Mouse (Mus musculus) layer of hippocampus, postnatal 36 days (tissue): Measurements from ENCODE around the gene Hist1h2bb. TPM values are rescaled to one million over a fixed set of nuclear protein-coding genes. Genes with fewer than 3 reads are reported as not detected.

ENCODE experiments used
- DNase-seq, 2 experiments: peaks; one replicate each; pipeline ENCODE4 v3.0.0; 2022
- total RNA-seq, 2 experiments: library from RNA; stranded (reverse); gene quantifications; 2 replicates each; pipeline ENCODE4 v1.2.3; 2021

Hist1h2bb gene
- total RNA-seq, 2 experiments from 2014 or later: 23.0 to 24.2 TPM

DNA sequence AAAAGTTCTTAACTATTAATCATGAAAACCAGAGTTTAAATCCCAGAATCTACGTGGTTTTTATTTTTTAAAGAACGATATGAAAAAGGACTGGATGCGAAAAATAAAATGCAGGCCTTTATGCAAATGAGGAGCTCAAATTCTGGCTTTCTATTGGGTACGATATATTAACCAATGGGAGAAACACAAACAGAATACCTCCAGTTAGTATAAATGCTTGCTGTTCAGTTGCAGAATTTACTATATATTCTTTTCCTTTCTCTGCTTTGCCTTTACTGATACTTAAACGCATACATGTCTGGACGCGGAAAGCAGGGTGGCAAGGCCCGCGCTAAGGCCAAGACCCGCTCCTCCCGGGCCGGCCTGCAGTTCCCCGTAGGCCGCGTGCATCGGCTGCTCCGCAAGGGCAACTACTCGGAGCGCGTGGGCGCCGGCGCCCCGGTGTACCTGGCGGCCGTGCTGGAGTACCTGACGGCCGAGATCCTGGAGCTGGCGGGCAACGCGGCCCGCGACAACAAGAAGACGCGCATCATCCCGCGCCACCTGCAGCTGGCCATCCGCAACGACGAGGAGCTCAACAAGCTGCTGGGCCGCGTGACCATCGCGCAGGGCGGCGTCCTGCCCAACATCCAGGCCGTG is 4.4 kb downstream of the Hist1h2bb start, which contains the start of gene Hist1h2ab:
Gene Hist1h2ab, plus strand, starts transcription at position 288 of the 639 bp plus-strand sequence.
- DNase-seq: peak; percentile 41 to 43

DNA sequence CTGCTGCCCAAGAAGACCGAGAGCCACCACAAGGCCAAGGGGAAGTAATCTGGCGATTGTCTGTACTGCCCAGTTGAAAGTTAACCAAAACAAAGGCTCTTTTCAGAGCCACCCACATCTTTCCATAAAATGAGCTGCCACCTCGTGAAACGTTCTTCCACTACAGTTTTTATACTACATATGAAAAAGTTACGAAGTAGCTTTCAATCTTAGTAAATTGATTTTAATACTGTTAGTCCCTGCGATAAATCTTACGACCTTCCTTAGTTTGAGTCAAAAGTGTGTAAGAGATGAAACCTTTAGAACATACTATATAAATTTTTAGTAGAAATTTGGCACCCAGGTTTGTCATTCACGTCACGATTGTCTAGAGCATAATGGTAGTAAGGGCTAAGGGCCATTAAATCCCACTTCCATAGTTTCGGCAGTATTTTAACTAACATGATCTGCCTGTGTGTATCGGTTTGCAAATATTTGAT is 5.0 kb downstream of the Hist1h2bb start:
- DNase-seq: no peak

DNA sequence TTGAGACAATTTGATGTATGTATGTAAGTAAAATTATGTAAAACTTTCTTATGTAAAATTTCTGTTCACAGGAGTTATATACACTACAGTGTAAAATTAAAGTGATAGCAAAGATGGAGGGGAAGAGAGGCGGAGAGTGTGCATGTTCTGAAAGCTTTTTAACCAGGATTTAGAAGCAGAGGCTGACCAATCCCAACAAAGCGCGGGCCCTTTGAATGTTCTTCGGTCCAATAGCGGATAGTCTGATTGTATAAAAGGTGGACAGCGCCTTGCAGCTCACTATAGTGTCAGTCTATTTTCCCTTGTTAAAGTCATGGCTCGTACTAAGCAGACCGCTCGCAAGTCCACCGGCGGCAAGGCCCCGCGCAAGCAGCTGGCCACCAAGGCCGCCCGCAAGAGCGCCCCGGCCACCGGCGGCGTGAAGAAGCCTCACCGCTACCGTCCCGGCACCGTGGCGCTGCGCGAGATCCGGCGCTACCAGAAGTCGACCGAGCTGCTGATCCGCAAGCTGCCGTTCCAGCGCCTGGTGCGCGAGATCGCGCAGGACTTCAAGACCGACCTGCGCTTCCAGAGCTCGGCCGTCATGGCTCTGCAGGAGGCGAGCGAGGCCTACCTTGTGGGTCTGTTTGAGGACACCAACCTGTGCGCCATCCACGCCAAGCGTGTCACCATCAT is 5.7 kb downstream of the Hist1h2bb start, which contains the start of gene Hist1h3b:
Gene Hist1h3b, plus strand, starts transcription at position 201 of the 675 bp plus-strand sequence.
- DNase-seq: peak; percentile 85 to 86

DNA sequence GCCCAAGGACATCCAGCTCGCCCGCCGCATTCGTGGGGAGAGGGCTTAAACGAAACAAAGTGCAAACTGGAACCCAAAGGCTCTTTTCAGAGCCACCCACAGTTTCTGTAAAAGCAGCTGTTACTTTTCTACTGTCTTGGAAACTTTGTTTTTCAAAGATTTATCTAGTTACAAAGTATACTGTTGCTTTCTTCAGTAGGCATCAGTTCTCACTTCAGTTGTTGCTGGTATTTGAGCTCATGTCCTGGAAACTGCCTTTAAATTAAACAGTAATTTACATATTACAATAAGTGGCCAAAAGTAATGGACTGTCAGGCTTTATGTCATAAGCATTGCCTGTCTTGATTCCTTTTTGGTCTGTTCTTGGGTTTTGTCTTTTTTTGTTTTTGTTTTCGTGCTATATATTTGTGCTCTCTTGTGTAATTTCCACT is 6.2 kb downstream of the Hist1h2bb start:
- DNase-seq: no peak

DNA sequence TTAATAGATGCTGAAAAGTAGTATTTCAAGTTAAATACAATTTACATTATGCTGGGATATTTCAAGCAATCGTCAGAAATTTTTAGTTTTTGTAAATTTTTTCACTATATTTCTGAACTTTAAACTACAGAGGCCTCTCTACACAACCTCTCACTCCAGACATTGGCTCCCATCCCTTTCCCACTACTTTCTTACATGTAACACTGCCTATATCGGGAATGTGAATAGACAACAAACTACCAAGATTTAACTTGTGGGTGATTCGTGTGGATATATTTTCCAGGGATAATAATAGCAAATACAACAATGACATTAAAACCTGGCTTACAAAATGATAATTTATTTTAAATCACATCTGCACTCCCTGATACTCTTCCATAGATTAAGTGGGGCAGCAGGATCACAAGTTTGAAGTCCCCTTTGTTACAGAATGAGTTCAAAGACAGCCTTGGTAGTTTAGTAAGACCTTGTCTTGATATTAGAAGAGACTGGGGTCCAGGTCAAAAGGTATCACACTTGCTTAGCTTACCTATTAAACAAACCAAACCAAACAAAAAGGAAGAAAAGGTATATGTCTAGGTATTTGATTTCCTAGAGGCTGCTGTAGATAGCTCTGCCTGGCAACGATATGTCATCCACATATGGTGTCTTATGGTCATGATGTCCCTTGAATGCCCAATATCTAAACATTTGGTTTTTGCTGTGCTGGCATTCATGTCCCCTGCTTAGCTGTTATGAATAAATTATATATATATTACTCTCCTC is 7.0 kb downstream of the Hist1h2bb start:
- no peak for DNase-seq

DNA sequence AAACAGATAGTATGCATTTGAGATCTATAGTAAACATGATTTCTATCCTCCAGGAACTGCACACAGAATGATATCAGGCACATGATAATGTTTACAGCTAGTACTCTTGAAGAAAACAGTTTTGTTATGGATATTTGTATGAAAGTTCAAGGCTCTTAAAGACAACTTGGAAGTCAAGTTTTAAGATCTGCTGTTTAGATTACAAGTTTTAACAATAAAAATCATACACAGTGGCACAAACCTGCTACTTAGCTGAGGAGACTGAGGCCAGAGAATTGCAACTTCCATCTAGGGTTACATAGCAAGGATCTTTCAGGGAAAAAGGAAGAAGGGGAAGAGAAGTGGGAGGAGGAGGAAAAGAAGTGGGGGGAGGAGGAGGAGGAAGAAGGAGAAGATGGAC is 8.5 kb downstream of the Hist1h2bb start:
- no peak for DNase-seq

DNA sequence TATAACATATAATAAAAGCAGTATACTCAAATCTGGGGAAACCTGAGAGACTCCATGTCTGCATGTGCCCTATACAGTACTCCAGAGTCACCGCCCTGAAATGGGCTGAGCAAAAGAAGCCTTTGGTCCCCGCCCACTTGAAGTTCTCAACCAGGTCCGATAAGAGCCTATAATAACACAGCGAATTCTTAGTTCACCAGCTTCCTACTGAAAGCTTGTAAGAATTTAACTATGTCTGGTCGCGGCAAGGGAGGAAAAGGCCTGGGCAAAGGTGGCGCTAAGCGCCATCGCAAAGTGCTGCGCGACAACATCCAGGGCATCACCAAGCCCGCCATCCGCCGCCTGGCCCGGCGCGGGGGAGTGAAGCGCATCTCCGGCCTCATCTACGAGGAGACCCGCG is 10.3 kb downstream of the Hist1h2bb start, which contains the start of gene Hist1h4b:
Gene Hist1h4b, plus strand, starts transcription at position 224 of the 400 bp plus-strand sequence.
- DNase-seq: peak; percentile 82

DNA sequence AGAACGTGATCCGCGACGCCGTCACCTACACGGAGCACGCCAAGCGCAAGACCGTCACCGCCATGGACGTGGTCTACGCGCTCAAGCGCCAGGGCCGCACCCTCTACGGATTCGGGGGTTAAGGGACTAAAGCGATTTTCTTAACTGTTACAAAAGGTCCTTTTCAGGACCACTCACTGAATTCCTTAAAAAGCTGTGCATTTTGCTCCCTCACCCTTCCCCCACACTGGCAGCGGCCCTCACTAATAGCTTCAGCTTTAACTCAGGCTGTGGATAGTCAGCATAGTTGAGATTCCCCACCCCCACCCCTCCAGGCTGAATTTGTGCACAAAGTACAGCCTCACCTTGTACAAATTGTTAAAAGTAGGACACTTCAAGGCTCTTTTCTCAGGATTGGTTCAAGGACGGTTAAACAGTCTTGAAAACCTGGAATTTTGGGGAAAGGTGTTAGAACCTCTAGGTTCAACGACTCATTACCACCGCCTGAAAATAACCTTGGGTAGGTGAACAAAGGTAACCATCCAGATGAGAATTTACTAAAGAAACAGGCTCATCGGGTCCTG is 10.8 kb downstream of the Hist1h2bb start:
- no peak for DNase-seq

DNA sequence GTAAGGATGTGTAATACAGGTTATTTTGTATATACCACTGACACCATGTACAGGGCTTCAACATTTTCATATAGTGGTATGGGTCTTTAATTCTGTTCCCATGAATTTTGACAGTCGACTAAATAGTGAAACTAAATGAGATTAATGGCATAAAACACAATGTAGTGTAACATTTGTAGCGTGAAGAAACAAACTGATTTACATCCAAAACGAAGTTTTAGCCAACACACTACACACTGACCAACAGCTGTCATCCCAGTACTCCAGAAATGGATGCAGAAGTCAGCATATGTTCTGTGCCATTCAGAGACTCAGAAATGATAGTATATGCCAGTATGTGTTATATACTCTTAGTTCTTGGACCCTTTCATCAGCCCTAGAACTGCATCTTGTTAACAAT is 11.4 kb downstream of the Hist1h2bb start:
- no peak for DNase-seq

DNA sequence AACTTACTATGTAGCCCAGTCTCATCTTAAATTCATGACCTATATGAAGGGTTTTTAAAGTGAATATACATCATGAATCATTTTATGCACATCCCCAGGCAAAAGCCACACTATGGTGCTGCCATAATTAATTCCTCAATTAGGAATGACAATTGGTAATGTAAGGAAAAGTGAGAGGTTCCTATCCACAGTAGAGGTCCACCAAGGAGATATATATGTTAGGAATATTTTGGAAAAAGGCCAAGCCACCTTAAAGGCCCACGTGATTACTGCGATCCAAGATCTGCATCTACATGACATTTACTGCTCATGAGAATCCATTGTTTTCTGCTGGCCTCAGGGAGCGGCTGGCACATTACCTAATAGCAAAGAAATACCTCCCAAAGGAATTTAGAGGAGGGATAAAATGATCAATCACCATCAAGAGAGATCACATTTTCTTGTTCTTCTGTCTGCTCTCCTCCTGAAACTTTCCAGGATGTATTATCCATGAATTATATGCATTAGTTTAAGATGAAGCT is 12.8 kb downstream of the Hist1h2bb start:
- no peak for DNase-seq

DNA sequence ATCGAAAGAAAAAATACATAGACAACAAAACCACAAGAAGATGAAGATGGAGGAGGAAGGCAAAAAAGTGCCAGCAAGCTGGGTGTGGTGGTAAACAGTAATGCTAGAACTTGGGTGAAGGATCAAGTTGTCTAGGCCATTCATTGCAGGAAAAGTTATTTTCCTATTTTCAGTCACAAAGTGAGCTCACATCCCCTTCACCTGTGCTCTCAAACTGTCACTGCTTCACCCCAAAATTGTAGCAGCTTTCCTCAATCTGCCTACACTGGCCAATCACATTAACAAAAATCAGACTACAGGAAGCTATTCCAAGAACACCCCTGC is 13.3 kb downstream of the Hist1h2bb start:
- no peak for DNase-seq

DNA sequence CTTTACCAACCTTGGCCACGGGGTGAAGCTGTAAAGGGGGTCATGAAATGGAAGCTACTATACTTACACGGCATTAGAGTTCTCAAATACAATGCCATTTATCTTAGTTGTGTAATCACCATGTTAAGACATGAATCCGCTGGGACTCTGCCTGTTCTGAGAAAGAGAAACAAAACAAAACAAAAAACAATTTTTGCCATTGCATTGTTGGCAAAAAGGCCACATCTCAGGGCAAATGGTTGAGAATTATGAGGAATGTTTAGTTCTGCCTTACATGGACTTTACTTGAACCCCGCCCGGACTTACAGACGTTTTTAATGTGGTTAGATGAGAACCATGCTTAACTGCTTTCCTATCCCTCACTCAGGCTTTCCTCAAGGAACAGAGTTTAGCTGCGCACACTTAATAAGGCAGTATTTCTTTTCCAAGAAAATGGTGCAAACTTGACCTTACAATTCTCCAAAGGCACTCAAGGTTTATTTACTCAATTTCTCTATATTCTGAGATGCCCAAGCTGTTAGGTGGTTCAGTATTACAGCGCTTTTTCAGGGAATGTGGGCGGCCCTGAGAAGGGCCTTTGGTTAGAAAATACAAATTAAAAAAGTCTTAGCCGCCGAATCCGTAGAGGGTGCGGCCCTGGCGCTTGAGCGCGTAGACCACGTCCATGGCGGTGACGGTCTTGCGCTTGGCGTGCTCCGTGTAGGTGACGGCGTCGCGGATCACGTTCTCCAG is 13.9 kb downstream of the Hist1h2bb start:
- DNase-seq: no peak

DNA sequence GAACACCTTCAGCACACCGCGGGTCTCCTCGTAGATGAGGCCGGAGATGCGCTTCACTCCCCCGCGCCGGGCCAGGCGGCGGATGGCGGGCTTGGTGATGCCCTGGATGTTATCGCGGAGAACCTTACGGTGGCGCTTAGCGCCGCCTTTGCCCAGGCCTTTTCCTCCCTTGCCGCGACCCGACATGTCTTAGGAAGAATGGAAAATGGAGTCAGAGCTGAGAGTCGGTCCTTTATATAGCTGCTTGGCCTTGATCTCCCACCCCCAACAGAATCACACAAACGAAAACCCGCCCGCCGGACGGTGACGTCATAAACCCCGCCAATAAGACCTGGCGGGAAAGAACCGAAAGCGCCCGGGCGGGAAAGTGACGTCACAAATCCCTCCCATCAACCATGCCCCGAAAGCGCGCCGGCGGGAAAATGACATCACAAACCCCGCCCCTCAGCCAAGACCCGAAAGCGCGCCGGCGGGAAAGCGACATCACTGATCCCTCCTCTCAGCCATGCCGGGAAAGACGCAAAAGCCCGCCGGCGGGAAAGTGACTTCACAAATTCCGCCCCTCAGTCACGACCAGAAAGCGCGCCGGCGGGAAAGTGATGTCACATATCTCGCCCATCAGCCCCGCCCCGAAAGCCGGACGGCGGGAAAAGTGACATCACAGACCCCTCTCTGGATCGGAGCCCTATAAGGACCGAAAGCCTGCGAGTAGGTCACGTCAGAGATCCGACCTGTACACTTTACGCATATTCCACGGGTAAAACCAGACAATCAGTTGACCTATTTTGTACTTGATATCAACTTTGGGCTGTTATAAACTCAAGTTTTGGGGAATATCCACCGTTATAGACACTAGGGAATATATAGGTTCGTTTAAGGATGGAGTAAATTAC is 14.7 kb downstream of the Hist1h2bb start, which contains the start of gene Hist1h4a:
Gene Hist1h4a, minus strand, starts transcription at position 259 of the 893 bp plus-strand sequence.
- peak; percentile 98 for DNase-seq

DNA sequence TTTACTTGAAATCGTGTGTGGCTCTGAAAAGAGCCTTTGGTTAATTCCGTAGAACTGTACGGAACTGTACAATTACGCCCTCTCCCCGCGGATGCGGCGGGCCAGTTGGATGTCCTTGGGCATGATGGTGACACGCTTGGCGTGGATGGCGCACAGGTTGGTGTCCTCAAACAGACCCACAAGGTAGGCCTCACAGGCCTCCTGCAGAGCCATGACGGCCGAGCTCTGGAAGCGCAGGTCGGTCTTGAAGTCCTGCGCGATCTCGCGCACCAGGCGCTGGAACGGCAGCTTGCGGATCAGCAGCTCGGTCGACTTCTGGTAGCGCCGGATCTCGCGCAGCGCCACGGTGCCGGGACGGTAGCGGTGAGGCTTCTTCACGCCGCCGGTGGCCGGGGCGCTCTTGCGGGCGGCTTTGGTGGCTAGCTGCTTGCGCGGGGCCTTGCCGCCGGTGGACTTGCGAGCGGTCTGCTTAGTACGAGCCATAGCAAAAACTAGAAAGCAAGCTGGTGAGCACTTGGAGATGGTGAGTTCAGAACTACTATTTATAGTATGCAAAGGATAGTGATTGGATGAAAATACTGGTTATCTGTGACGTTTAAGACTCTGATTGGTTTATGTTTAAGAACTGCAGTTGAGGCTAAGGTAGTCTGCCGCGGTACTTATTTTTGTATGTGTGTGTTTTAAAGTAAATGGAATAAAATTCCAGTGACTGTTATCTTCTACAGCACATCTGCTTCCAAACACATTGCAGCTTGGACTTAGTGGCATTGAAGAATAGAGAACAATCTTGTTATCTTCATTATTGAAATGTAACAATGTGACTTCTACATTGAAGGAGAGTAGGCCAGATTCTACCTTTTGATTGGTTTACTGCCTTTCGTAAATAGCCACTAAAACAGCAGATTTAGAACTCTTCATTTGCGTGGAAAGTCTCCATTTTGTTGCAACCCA is 15.6 kb downstream of the Hist1h2bb start, which contains the start of gene Hist1h3a:
Gene Hist1h3a, minus strand, starts transcription at position 516 of the 951 bp plus-strand sequence.
- DNase-seq: peak; percentile 53 to 58

DNA sequence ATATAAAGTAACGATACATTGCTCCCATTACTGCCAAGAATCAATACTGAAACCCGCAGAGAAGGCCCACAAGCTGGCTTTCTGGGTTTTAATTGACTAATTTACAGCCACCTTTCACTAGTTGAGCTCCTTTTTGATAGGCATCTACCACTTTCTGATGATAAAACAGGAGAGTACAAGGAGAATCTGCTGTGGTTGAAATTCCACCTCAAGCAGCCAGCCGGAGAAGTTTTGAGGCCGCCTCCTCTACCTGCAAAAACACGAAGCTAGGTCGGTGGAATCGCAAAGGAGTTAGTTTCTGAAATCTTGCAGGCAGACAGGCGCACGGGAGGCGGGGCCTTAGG is 16.7 kb downstream of the Hist1h2bb start:
- no peak for DNase-seq

DNA sequence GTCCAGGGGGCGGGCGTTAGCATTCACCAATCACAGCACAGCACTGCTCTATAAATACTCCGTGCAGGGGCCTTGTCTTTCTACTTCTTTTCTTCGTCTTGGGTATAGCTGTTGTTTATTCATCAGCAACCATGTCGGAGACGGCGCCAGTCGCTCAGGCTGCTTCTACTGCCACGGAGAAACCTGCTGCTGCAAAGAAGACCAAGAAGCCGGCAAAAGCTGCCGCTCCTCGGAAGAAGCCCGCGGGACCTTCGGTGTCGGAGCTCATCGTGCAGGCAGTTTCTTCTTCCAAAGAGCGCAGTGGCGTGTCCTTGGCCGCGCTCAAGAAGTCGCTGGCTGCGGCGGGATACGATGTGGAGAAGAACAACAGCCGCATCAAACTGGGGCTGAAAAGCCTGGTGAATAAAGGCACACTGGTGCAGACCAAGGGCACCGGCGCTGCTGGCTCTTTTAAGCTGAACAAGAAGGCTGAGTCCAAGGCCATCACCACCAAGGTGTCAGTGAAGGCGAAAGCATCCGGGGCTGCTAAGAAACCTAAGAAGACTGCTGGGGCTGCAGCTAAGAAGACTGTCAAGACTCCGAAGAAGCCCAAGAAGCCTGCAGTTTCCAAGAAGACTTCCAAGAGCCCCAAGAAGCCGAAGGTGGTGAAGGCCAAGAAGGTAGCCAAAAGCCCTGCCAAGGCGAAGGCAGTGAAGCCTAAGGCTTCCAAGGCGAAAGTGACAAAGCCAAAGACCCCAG is 17.2 kb downstream of the Hist1h2bb start, which contains the start of gene Hist1h1a:
Gene Hist1h1a, plus strand, starts transcription at position 81 of the 738 bp plus-strand sequence.
- DNase-seq: peak; percentile 66 to 77

DNA sequence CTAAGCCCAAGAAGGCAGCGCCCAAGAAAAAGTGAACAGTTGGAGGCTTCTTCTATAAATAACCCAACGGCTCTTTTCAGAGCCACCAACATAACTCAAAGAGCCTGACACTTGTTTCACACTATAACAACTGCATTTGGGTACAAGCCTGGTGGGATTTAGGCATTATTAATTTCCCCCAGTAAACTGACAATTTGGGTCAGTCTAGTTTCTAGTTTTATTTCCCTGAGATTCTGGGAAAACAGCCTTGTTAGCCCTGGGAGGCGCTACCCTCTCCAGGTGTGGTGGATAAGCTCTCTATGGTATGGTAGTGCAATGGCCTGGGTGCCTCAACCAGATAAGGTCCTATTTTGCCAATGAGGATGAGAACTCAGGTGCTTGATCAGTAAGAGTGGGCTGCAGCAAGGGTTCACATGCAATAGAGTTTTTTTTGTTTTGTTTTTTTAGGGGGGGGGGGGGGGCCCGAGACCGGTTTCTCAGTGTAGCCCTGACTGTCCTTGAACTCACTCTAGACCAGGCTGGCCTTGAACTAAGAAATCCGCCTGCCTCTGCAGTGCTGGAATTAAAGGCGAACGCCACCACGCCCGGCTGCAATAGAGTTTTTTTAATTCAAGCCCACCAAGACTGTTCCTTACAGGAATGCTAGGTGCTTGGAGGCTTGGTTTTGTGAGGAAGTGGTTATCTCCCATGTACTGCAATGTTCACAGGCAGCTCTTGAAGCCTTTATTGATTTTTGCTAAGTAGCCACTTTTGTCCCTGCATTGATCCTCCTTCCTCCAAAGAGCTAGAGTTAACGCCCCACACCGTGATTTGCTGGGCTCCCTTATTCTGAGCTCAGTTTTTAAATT is 18.0 kb downstream of the Hist1h2bb start:
- no peak for DNase-seq

DNA sequence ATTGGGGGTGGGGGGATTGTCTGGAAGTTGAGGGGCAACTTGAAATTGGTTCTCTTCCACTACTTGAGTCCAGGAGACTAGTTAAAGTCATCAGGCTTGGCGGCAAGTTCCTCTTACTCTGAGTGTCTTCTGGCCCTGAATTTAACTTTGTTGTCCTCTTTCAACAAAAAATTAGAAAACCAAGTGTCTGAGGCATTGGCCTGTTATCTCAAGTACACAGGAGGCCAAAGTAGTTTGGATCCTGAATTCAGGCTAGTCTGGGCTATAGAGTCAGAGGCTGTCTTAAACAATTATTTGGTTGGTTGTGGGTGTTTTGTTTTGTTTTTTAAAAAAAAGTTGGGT is 18.6 kb downstream of the Hist1h2bb start:
- DNase-seq: no peak
